Mouse (Mus musculus): ENCODE data around the gene Acad11.

Acad11 gene

DNA sequence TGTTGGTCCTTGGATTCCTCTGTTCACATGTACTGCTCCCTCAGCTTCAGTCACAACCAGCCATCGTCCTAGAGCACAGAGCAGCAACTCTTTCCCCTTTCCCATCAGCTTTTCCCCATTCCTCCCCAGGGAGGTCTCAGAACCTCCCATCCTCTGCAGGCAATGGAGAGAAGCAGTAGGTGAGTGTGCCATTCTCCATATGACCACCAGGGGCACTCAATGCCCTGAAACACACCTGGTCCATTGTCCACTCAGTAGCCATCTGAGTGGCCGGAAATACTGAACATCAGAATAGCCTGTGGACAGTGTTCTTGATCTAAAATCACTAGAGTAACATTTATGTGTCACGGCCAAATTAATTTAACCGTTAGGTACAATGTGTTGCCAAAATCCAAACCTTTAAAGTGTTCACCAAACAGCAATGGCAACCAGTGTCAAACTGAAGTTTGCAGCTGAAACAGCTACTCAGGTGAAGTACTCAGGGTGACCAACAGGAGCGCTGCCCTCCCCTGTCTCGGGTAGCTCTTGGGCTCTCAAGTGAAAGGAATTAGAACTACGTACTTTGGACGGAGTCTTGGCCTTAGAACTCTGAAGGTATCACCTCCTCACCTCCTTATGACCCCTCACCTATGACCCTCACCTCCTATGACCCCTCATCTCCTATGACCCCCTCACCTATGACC lies 81.3 kb downstream of the Acad11 start:
- no peak for DNase-seq (ENCODE audit: low read depth, low spot score)

DNA sequence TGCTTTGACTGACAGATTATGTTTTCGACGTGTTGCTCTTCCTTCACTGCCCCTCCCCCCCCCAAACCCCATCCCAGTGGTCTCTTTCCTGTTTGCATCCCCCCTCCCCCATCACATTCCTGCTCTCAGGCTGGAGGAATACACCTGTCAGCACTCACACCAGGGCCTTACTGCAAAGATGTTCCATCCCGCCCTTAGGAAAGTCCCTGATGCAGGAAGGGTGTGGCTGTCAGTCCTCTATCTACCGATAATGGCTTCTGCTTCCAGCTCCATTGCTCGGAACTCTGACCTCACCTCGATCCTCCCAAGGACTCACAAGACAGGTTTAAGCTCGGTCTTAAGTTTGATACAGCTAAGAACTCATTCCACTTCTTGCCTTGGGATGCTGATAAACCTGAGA lies 83.5 kb downstream of the Acad11 start:
- no peak for DNase-seq (ENCODE audit: low read depth, low spot score)

DNA sequence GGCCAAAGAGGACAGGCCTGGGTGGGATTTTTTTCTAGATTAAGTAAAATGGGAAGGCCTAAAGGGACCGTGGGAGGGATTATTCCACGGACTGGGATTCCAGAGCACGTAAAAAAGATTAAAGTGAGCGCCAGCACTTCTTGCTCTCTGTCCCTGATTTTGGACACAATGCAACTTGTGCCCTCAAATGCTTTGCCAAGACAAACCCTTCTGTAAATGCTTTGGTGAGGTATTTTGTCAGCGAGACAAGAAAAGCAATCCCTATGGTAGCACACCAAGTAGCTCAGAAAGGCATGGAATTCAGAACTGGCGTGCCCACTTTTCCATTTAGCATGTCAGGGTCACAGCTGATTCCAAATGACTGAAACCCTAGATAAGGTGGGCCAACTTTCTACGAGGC lies 85.8 kb downstream of the Acad11 start:
- no peak for DNase-seq (ENCODE audit: low read depth, low spot score)

DNA sequence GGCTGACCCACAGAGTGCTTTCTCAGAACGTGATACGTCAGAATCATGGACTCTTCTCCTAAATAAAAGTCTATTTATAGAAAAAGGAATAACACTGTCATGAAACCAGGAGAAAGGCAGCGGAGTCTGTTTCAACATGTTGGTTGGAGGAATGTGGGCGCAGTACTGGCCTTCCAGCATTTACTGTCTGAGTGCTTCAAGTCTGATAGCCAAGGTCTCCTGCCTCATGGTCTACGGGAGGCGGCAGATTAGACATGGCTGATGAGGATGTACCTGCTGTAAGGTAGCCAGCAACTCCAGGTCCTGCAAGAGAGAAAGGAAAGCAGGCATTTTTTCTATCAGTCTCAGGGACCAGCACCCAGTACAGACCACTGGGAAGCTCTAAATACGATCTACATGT lies 88.9 kb downstream of the Acad11 start:
- DNase-seq (ENCODE audit: low read depth, low spot score) = no peak

DNA sequence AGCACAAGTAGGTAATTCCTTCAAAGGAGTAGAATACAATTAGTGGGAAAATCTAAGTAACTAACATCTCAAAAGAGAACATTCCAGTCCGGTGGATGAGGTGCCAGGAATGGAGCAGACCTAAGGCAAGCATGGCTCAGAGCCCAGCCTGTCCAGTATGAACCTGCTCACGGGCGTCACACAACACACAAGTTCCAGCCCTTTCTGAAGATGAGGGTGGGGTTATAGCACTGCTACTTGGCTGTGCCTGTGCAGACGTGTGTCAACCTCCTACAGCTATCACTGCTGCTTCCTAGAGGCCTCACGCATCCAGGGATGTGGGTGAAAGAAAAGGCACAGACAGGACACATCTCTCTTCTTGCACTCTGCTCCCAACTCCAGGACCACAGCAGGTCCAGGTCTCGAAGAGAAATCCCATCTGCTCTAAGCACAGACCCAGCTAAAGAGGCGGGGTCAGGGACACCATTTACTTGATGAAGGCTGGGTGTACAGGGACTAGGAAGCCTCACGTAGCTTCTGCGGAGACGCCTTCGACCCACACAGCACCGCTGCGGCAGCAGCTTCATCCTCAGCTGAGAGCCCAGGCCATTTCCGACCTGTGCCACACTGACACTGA lies 92.0 kb downstream of the Acad11 start:
- no peak for DNase-seq (ENCODE audit: low read depth, low spot score)

DNA sequence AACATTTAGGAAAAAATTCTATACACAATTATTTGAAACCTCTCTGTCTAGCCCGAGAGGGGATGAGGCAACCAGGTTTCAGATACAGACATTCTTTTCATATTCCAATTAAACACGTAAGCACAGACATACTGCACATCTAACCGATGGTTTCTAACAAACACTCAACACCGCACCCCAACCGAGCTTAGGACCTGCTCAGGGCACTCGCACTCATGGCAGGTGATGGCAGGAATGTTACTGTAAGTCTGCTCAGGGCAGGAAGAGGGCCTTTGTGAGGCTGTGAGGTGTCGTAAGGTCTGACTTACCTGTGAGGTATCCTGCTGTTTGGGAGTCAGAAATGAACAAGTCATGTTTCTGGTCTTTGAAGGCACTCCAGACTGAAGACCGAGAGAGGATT lies 93.3 kb downstream of the Acad11 start:
- DNase-seq (ENCODE audit: low read depth, low spot score) = no peak

DNA sequence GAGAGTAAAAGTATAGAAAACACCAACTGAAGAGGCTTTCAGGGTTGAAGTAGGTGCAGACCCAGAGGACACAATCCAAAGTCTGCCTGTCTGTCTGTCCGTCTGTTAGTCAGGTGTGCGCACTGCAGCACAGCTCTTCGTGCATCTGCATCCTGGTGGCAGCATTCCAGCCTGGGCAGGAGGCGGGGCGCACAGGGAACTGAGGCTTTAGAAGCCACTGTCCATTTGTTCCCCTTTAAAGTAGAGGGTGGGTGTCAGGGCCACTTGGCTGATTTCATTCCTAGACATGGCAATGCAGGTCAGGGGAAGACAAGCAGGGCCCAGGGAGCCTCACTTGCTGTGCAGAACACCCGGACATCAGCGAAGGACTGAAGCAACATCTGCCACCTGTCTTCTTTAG lies 94.1 kb downstream of the Acad11 start:
- DNase-seq (ENCODE audit: low read depth, low spot score) = no peak

DNA sequence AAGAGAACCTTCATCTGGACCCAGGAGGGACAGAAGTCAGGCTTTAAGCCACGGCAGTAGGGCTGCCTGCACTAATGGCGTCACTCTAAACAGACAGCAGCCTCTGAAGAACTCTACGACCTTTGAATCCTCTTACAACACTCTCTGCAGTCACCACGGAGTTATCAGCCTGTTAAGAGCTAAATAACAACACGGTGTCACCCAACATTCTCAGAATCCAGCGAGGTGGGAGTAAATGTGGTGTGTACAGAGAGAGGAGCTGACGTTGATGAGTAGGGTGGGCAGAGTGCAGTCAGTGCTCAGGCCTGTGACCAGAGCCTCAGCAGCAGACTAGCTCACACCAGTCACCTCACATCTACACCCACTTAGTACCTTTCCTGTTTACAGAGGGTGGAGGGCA lies 97.9 kb downstream of the Acad11 start:
- DNase-seq (ENCODE audit: low read depth, low spot score) = no peak

DNA sequence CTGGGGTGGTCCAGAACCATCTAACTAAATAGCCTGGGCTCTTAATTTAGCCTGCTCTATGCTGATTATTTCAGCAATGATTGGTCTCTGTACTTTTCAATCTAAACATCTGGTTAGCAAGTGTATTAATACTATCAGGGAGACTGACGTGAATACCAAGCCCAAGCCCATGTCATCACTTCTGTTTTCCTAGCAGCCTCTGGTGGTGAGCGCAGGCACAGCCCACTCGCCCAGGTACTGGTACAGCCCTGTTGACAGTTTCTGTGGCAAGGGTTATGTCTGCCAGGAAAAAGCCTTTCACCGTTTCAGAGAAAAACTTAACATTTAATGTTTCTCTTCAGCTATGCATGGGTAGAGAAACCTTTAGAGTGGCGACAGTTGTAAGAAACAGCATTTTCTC lies 101.0 kb downstream of the Acad11 start:
- no peak for DNase-seq (ENCODE audit: low read depth, low spot score)

DNA sequence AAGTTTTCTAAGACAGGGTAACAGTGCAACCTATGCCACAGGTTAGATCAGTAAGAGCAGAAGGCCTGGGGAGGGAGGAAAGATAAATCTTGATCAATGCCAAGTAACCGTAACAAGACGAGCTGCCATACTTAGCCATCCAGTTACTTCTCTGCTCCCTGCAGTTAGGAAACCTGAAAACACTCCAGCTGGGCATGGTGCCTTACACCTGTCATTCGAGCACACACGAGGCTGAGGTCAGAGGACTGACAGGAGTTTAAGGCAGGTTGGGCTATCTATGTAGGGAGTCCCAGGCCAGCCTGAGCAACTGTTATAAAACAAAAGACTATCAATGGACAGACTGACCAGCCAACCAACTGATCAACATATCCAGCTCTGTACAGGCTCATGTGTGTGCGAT lies 102.7 kb downstream of the Acad11 start:
- no peak for DNase-seq (ENCODE audit: low read depth, low spot score)

DNA sequence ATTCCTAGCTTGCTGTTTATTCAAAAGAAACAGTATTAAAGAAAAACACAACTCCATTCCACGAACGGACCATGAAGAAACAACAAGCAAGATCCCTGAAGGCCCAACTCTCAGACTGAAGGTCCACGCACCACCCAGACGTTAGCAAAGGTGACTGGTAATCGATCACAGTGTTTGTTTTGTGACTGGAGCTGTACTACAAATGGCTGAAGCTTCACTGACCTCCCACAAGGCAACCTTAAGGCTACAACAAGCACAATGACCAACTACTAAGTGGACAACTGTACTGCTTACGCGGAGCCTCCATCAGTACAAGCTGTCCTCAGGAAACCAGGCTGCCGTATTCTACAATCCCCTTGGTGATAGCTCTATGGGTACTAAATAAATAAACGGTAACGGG lies 106.8 kb downstream of the Acad11 start:
- DNase-seq (ENCODE audit: low read depth, low spot score) = no peak

DNA sequence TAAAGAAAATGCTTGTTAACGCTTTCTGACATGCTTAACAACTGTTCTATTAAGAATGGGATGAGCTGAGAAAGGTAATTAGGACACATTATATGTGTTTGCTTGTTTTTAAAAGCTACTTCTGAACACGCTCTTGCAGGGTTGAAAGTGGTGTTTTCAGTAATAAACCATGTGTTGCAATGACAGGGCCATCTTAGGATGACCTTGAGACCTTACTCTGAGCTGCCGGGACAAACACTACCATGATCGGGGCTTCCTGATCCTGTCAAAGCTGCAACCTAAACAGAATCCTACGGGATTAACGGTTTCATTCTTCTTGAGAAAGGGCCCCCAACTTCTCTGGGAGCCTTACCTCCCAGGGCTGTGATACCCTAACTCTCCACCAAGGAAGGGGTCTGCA lies 108.5 kb downstream of the Acad11 start:
- no peak for DNase-seq (ENCODE audit: low read depth, low spot score)

DNA sequence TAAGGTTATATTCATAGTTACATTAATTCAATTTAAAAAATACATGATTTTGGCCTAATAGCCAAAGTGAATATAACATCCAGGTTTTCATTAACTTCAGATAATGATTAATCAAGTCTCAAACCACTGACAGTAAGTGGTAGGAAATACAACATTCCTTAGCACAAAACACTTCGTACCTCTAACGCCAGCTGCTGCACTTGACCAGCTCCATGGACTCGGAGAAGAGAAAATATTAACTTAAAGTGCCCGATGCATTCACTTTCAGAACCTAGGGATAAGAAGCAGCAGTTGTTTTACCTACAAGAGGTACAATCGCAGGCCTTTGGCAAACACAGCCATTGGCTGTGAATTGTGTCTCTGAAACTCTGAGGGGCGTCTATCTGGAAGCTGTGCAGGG lies 109.2 kb downstream of the Acad11 start:
- DNase-seq (ENCODE audit: low read depth, low spot score) = no peak

All from retina, adult 2 months (tissue).